Mouse (Mus musculus) heart, postnatal 4 days (tissue): ENCODE results near the gene Abhd5. TPM values are rescaled to one million over a fixed set of nuclear protein-coding genes. Genes with fewer than 3 reads are reported as not detected.
"Not testable (repeated sequence)": the region's sequence is repeated elsewhere in the genome, so short reads cannot be mapped to it uniquely, and the experiment has no call there.

Source experiments
- DNase-seq: peaks from one replicate; pipeline ENCODE4 v3.0.0; 2021
- total RNA-seq, 2 experiments: library from RNA; stranded (reverse); gene quantifications; 2 replicates each; pipeline ENCODE4 v1.2.3; 2021

Gene Abhd5
- 10 to 100 TPM; 41.4 to 44.1 TPM for total RNA-seq

DNA sequence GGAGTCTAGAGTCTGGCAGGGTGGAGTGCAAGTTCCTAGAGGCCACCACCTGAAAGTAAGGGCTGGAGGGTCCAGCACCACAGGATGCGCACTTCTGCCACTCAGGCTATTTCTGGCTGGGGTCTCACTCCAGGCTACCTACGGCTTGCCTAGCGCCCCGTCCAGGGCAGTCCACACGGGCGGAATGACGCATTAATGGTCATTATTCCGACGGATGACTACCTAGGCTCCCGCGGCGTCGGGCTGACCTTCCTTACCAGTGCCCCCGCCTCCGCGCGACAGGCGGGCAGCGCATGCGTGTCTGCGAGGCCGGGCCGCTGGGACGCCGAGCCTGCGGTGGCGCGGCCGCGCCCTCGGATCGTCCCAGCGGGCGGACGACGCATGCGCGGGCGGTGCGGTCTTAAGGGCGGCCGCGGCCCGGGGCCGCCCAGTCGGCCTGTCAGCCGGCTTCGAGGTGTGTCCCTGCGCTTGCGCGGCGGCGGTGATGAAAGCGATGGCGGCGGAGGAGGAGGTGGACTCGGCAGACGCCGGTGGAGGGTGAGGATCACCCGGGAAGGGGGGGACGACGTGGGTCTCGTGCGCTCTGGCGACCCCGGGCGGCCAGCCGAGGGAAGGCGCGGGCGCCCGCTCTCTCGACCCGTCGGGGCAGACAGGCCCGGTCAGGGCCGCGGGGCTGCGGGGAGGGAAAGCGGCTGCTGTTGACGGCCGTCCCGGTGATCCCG is at the start of gene Abhd5:
Gene Abhd5, plus strand, starts transcription at position 306 of the 722 bp plus-strand sequence.
- peak; percentile 98 for DNase-seq

DNA sequence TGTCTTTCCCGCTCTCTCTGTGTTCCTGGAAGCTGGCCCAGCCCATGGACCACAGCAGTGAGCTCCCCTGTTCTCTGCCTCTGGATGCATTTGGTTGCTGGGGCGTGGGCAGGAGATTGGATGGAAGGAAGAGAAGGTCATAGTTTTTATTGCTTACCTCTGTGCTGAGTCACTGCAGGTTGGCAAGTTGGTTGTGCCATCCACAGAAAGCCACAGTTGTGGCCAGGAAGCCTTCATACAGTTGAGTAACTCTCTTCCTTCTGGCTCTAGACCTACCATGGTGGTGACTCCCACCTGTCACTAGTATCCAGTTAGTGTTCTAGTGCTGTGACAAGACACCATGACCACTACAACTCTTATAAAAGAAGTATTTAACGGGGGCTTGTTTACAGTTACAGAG is 46.1 kb upstream of the Abhd5 start:
- DNase-seq, result no peak

DNA sequence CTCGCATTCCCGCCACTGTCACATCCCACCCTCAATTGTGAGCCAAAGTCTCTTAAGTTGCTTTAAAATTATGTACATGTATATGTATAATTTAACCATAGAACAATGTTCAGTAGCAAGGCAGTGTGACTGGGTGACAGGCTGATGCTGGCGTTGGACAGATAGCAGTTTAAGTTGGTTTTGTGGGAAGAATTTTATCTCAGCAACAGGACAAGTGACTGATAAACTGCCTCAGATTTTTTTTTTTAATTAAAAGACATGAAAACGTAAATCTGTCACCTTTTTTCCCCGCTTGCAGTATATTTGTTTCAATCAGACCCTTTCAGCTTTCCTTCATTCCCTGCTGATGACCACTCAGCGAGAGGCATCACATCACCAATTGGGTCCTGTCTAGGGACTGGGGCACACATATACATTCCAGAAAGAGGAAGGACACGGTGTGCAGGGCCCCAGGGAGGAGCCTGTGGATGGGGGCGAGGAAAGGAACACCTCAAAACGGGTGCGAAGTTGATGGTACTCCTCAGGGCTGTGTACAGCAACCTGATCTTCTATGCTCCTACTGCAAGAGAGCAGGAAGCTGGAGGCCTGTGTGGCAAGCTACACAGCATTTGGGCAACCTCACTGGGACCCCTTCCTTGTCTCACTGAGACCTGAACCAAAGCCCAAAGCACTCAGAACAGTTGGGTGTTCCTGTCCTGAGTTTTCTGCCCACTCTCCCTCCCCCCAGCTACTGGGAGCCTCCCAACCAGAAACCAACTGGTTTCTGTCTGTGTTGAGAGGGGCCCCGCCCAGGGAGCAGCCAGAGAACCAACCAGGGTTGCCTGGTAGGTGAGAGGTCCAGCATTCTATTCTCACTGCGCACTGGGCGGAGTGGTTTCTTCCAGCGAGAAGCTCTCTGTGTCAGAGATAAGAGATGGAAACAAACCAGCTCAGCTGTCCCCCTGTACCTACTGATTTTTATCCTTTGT is 42.1 kb upstream of the Abhd5 start:
- DNase-seq, result peak; percentile 21

DNA sequence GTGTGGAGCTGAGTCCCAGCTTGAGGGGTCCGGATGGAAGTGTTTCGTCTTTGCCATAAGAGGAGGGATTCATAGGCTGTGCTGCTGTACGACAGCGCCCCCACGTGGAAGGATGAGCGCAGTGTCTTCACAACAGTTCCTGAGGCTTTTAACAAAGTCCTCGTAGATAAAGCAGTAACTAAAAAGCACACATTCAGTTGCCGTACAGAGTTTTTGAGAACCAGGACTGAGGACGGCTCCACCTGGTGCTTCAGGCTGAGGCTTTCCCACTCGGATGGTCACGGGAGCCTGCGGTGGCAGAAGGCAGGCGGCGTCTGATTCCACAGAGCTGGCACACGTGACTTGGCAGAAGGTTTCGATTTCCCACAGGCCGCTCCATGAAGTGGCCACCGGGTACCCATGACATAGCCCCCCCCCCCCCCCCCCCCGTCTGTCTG is 40.8 kb upstream of the Abhd5 start:
- peak; percentile 87 for DNase-seq

DNA sequence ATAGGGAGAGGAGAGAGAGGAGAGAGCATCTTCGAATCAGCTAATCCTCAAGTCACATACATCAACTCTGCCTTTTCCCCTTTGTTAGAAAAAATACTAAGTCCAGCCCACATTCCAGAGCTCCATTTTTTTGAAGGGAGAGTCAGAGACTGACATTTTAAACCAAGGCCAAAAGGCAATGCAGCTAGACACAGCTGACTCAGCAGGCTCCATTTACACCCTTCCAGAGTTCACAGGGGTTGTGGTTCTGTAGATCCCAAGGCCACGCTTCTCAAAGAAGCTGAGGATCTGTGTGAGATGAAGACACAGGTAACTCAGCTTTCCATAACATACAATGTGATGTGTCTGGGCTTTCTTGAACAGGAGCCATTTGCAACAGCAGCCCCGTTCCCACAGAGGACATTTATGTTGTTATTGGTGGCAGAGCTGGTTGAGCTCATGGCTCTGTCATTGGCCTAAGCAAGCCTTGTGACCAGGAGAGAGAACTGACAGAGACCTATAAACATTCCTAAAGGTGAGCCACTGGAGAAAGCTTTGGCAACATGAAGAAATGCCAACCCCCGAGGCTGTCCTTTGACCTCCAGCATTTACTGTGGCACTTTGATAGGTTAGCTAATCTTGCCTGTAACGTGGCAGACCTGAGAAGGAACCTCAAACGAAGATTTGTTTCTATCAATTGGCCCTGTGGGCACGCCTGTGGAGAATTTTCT is 40.2 kb upstream of the Abhd5 start:
- DNase-seq, result peak; percentile 17

DNA sequence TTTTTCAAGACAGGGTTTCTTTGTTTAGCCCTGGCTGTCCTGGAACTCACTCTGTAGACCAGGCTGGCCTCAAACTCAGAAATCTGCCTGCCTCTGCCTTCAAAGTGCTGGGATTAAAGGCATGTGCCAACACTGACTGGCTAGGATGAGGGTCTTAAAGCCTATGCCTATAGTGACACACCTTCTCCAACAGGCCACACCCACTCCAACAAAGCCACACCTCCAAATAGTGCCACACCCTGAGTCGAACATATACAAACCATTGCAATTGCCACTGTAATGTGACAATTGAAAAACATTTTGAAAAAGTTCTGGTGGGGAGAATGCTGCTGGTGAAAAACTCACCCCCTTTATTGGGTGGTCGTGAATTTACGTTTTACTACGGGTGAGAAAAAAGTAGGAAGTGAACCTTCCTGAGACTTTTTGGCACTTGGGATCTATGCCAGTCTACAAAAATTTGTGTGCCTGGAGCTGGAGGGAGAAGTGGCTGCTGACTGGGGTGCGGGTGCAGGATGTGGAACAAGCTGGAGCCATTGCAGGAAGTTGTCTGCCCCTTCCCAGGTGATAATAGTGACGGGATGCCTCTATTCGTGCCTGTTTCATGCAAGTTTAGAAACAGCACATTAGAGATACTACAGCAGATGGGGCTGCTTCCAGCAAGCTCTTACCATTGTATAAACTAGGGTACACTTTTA is 39.0 kb upstream of the Abhd5 start:
- no peak for DNase-seq

DNA sequence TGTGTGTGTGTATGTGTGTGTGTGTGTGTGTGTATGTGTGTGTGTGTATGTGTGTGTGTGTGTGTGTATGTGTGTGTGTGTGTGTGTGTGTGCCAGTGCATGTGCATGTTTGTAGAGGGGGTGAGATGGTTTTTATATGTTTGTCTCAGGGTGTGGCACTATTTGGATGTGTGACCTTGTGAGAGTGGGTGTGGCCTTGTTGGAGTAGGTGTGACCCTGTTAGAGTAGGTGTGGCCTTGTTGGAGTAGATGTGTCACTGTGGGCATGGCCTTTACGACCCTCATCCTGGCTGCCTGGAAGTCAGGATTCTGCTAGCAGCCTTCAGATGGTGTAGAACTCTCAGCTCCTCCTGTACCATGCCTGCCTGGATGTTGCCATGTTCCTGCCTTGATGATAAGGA is 38.3 kb upstream of the Abhd5 start:
- not testable (repeated sequence) for DNase-seq

DNA sequence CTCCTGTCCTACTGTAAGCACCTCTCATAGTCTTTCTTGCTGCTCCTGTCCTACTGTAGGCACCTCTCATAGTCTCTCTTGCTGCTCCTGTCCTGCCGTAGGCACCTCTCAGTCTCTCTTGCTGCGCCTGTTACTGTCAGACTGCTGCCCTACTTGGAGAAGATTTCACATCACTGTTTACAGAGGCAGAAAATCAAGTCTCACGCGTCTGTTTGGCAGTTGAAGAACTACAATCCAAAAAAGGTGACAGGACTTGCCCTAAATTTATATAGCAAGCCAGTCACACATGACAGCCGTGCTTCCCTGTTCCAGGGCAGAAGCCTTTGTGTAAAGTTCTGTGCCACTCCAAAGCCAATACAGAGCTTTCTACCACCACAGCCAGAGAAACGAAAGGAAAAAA is 37.0 kb upstream of the Abhd5 start:
- no peak for DNase-seq

DNA sequence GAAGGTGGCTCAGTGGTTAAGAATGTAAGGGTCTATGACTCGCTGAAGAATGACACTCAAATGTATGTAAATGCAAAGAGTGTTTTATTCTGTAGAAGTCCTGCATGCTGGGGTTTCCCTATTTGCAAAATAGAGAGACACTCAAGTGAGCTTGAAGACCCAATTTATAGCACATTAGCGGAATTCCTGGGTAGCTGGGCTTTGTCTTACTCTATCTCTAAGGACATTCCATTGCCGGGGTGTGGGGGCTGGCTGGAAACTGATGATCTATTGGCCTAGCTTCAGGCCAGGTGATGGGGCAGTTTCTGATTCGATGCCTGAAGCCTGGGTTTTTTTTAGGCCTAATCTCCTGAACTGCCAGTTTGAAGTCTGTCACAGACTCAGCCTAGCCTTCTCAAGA is 36.5 kb upstream of the Abhd5 start:
- no peak for DNase-seq

DNA sequence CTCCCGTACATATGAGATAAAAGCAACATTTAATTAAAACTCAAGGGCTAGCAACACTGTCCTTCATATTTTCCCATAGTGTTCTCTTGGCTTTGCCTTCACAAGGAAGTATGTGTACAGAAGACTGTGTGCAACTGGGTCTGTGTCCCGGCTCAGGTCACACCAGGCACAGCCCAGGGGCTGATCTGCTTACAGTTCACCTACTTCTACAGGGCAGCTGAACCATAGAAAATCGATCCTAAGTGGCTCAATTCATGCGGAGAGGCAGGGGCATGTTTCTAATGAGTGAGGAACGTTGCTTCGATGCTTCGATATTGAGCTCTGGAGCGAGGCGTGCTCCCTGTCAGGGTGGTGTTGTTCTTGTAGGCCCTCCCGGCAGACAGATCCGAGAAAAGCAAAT is 35.9 kb upstream of the Abhd5 start:
- DNase-seq, result no peak

DNA sequence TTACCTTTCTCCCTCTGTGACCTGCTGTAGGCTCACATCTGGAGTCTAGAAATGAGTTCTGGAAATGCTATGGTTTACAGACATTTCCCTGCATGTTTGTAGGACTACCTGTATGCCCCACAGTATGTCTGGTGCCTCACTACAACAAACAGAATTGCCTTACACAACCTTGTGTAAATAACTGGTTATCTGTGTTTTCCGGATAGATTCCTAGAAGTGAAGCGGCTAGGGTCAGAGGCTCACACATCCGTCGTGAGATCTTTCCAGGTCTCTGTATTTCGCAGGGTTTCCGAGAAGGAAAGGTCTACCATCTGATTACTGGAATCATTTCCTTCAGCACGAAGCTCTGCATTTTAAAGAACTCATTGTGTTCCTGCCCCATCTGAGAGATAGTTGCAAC is 34.8 kb upstream of the Abhd5 start:
- DNase-seq, result no peak

DNA sequence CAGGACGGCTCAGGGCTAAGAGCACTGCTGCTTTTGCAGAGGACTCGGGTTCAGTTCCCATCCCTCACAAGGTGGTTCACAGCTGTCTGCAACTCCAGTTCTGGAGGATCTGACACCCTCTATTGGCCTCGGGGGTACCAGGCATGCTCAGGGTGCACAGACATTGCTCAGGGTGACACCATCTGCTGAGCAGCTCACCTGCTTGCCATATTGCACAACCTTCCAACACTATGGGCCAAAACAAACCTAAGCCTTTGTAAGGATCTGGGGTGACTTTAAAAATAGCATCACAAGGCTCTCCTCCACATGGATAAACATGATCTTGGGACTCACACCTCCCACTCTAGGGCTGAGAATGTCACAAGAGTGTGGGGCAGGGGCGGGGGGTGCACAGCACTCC is 30.8 kb upstream of the Abhd5 start:
- no peak for DNase-seq

DNA sequence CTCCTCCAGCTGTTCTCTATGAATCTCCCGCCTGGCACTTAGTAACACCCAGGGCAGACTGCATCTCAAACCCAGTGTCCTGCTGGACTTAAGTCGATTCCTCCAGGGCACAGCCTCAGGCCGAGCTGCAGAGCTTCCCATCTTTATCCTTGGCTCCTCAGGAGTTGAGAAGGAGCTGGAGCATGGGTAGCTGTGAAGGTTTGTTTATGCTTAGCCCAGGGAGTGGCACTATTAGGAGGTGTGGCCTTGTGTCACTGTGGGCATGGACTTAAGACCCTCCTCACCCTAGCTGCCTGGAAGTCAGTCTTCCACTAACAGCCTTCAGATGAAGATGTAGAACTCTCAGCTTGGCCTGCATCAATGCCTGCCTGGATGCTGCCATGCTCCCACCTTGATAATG is 29.1 kb upstream of the Abhd5 start:
- DNase-seq, result no peak

DNA sequence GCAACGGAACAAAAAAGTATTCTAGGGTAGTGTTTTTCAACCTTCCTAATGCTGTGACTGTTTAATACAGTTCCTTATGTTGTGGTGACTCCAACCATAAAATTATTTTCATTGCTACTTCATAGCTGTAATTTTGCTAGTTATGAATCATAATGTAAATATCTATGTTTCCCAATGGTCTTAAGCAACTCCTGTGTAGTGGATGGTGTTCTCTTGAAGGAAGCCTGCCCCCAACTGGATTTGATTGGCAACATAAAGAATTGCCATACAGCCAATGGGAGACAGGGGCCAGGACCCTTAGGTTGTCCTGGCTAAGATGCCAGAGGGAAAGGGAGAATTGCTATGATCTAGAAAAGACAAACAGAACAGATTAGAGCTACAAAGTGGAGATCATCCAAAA is 25.4 kb upstream of the Abhd5 start:
- no peak for DNase-seq

DNA sequence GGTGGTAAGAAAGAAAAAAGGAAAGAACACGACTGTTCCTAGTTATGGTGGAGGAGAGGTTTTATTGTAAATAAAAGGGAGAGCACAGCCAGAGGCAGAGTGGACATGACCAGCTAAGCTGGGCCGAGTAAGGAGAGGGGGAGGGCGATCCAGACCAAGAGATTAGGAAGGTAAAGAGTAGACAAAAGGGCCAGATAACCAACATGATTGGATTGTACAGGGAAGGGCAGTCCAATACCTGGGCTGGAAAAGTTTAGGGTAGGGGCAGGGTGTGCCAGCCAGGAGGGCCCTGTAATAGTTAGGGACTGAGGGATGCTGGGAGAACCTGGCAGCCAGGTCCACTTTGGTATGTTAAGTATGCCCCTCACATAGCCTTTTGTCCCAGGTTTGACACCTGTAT is 23.2 kb upstream of the Abhd5 start:
- DNase-seq, result no peak

DNA sequence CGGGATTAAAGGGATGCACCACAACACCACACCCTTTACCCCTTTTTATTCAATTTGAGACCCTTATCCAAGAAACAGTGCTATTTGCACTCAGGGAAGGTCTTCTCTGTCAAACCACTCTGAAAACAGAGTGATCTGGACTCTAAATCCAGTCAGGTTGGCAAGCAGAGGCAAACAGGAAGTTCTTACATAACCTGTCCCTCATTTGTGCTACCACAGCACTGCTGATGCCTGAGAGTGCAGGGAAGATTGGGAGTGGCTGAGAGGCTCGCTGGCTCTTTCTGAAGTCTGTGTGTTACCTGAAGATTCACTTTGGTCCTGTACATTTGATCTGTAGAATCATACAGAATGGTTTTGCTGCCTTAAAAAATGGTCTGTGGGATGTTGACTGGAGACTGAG is 14.7 kb upstream of the Abhd5 start:
- no peak for DNase-seq

DNA sequence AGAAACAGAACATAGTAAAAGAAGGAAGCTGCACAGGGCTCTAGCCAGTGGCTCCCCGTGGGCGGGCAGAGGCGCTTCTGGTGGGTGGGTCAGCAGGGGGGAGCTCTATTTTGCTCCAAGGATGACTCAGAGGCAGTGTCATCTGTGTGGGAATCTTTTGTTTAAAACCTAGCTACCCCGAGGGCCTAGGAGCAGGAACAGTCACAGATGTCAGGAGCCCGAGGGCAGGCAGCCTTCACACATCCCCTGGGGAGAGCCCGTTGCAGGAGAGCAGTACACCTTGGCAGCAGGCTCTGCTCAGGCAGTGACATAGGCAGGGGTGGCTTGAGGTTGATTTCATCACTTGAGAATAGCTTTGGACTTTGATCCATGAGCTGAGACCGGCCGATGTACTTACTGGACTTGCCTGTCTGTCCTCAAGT is 13.9 kb upstream of the Abhd5 start:
- no peak for DNase-seq

DNA sequence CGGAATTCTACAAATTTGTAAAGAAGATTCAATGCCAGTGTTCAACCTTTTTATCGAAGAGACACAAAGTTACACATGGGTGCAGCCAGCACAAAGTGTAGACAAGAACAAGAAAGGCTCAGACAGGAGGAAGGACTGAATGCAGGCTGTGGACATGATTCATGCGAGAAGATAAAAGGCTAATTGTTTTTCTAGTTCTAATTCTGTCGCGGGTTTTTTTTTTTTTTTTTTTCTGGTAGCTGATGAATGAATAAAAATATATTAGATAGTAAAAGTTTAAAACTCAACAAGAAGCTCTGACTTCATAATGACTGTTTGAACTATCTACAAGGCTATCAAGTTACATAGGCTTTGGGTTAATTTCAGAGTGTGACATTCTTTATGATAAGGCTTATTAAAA is 11.4 kb upstream of the Abhd5 start:
- DNase-seq, result no peak

DNA sequence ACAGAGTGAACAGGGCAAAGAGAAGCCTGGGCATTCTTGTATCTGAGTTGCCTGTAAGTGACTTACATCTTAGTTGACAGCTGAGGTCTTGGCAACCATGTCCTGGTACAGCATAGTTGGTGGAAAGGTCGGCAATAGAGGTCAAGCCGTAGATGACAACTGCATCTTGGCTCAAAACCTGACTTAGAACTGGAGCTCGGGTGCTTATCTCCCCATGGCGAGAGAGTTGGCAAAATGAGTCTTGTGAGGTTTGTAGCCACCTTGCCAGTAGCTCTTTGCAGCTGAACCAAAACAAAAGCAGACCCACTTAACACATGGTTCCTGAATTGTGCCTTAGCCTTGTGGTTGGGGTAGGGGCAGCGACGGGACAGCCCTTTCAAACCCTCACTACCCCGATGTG is 8.0 kb upstream of the Abhd5 start:
- DNase-seq, result no peak

DNA sequence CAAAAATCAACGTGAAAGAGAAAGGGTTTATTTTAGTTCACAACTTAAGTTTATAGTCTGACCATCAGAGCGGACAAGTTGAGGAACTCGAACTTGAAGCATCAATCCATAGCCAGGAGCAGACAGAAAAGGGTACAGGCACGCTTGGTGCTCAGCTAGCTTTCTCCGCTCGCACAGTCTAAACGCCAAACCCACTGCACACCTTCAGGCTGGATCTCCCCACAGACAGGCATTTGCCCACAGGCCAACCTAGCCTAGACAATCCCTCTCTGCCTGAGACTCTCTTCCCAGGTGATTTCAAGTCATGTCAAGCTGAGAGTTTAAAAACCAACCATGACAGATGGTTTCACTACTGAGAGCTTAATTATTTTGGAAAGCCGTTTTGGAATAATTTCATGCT is 6.8 kb upstream of the Abhd5 start:
- DNase-seq, result no peak

DNA sequence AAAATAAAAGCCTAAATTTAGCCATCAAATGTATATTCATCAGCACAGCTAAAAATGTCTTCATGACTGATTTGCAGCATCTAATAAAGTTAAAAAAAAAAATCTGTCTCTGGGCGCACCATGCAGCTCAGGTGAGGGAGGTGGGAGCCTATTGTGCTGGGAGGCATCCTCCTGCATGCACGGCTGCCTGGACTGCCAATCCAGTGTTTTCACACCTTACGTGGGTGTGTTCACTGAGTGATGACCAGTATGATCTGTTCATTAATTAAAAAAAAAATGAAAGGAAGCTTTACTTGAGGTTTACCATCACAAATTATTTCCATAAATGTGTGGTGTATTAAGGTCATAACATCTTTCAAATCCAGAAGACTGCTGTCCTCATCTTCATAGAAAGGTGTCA is 6.1 kb upstream of the Abhd5 start:
- no peak for DNase-seq

DNA sequence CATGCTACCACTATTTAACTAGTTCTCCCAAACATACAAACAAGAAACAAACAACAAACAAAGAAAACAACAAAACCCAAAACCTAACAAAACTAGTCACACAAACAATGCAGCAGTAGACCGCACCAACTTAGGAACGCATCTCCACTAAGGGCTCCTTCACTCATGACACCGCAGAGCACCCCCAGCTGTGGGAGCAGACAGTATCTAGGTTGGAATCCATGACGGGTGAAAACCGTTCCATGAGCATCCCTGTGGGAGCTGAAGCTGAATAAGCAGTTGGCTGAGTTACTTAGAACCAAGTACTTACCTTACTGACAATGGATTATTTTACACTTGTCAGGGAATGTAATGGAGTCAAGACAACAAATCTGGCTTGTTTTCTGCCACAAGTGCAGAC is 5.3 kb upstream of the Abhd5 start:
- no peak for DNase-seq

DNA sequence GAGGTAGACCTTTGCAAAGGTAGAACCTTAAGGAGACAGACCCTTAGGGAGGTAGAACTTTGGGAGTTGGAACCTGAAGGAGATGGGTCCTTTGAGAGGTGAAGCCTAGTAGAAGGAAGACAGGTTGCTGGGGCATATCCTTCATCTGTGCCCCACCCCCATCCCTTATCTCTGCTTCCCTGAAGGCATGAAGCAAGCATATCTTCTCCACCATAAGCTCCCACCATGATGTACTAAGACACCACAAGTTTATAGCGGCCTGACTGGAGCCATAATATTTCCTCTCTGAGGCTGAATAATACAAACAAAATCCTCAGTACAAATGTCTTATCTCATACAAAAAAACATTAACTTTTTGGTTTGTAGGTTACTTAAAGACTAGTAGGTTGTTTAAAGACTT is 3.5 kb upstream of the Abhd5 start:
- no peak for DNase-seq
